Mouse (Mus musculus) heart, adult 2 months (tissue): ENCODE data around the gene Il18rap. TPM values are rescaled to one million over a fixed set of nuclear protein-coding genes. Genes with fewer than 3 reads are reported as not detected.

Experiments used
- DNase-seq, 2 experiments: peaks; one replicate each; pipeline ENCODE4 v3.0.0; 2021
- H3K27ac ChIP-seq: fragments of 200-600 bp; 2 replicates; pipeline ENCODE4 v1.8.1; 2022
- H3K27me3 ChIP-seq: fragments of 200-500 bp; 2 replicates; pipeline ENCODE4 v1.6.1; 2012; ENCODE audit warnings: mild to moderate bottlenecking, low read length, inconsistent platforms, mixed read lengths; ENCODE audit not compliant: control insufficient read depth, insufficient read depth
- H3K36me3 ChIP-seq: fragments of 200-500 bp; 2 replicates; pipeline ENCODE4 v1.6.1; 2012; ENCODE audit warnings: low read length, inconsistent platforms; ENCODE audit not compliant: control insufficient read depth, insufficient read depth
- H3K4me1 ChIP-seq: fragments of 200-500 bp; 2 replicates; pipeline ENCODE4 v1.6.1; 2011; ENCODE audit warnings: low read length; ENCODE audit not compliant: control insufficient read depth, insufficient read depth
- H3K4me3 ChIP-seq: fragments of 200-600 bp; 2 replicates; pipeline ENCODE4 v1.8.1; 2022
- H3K79me2 ChIP-seq: fragments of 200-500 bp; replicated peaks from 2 replicates; pipeline ENCODE4 v1.6.1; 2012; ENCODE audit warnings: mild to moderate bottlenecking, inconsistent platforms, low read length, moderate library complexity, mixed read lengths; ENCODE audit not compliant: control insufficient read depth, insufficient read depth
- H3K9ac ChIP-seq: fragments of 200-500 bp; 2 replicates; pipeline ENCODE4 v1.6.1; 2012; ENCODE audit warnings: low read depth, mild to moderate bottlenecking, control low read depth, inconsistent platforms, low read length, mixed read lengths
- CTCF ChIP-seq: fragments of 200-600 bp; IDR thresholded peaks from 2 replicates; pipeline ENCODE4 v1.8.1; 2022; ENCODE audit warnings: antibody characterized with exemption, mild to moderate bottlenecking, moderate library complexity
- EP300 ChIP-seq: fragments of 200-500 bp; IDR thresholded peaks from 2 replicates; pipeline ENCODE4 v1.6.1; 2011; ENCODE audit warnings: low read depth, low read length, control low read depth; ENCODE audit not compliant: insufficient read depth
- POLR2A ChIP-seq: fragments of 200-500 bp; IDR thresholded peaks from 2 replicates; pipeline ENCODE4 v1.6.1; 2011; ENCODE audit warnings: mild to moderate bottlenecking, low read depth, low read length, control low read depth; ENCODE audit not compliant: insufficient read depth
- WGBS: fragments of 180-500 bp; shearing (Covaris S2); methylation state at CpG from one replicate; pipeline ENCODE4 v1.1.7; 2018; 5-methylcytosine and 5-hydroxymethylcytosine counted together
- intact Hi-C: fragments of 180-260 bp; cut with DNase I; formaldehyde crosslinking; loops from one replicate; pipeline ENCODE4 v1.15.1; 2025
- long read RNA-seq: library from polyadenylated mRNA; stranded (forward); transcript quantifications from one replicate; pipeline ENCODE4 v2.0.0, GENCODE M21; 2021
- polyA plus RNA-seq: library from polyadenylated mRNA; depleted of rRNA; stranded (reverse); fragments of >200 nt; gene quantifications from 2 replicates; pipeline ENCODE4 v1.2.3, GENCODE M21; 2012; rRNA removed
- total RNA-seq, 2 experiments: library from RNA; stranded (reverse); gene quantifications; 2 replicates each; pipeline ENCODE4 v1.2.3; 2021

Il18rap gene
- total RNA-seq, result under 1 TPM in 1 of 2 experiments, not detected in 1; 0.16 TPM
- 0.29 and 0.41 TPM in 2 replicates for polyA plus RNA-seq
- long read RNA-seq, result 0 reads

GRCm38 (mm10) chr1:40514851-40515585 lies at the start of gene Il18rap:
Il18rap (plus strand) TSS chr1:40515362.
- H3K9ac ChIP-seq, result no peak within 1 kb of the TSS
- H3K79me2 ChIP-seq, result no peaks in the 10 kb centered on the region
- no peak within 1 kb of the TSS for H3K27ac ChIP-seq
- intact Hi-C loops, result no loop called here
- TF ChIP-seq EP300 (no peak), POLR2A (no peak), CTCF (no peak)
- no peaks in the 10 kb centered on the region for H3K27me3 ChIP-seq
- DNase-seq, result no peak
- WGBS, result 51% methylated on average over 9 of the region's 9 CpGs
- H3K36me3 ChIP-seq, result no peaks in the 10 kb centered on the region
- no peak within 1 kb of the TSS for H3K4me3 ChIP-seq
- no peaks in the 10 kb centered on the region for H3K4me1 ChIP-seq

- no peak within 1 kb of the TSS for H3K27ac ChIP-seq
- peak in 1 of 2 experiments; percentile 47 for DNase-seq
- no peaks in the 10 kb centered on the region for H3K4me1 ChIP-seq
- no peaks in the 10 kb centered on the region for H3K79me2 ChIP-seq
- H3K4me3 ChIP-seq, result no peak within 1 kb of the TSS
- WGBS, result 42% methylated on average over 20 of the region's 20 CpGs
- intact Hi-C loops, result no loop called here
- H3K9ac ChIP-seq, result no peak within 1 kb of the TSS
- H3K27me3 ChIP-seq, result 0 out of 2 replicates have a peak, but pooled peaks cover 3% of the 10 kb centered on the region
- TF ChIP-seq EP300 (no peak), POLR2A (no peak), CTCF (no peak)
- H3K36me3 ChIP-seq, result no peaks in the 10 kb centered on the region
Observed at GRCm38 (mm10) chr1:40465477-40466430, 49.4 kb upstream of the Il18rap start, which contains the start of gene Il18r1. Il18r1 (plus strand) TSS chr1:40465552.

- no peaks in the 10 kb centered on the region for H3K79me2 ChIP-seq
- no peak overlapping the region for H3K9ac ChIP-seq
- no peaks in the 10 kb centered on the region for H3K4me1 ChIP-seq
- WGBS, result 88% methylated on average over 4 of the region's 4 CpGs
- H3K27ac ChIP-seq, result no peak overlapping the region
- H3K36me3 ChIP-seq, result no peaks in the 10 kb centered on the region
- peaks cover 4% of the 10 kb centered on the region; the same call in 1 of the 2 replicates for H3K27me3 ChIP-seq
- no peak for DNase-seq
- TF ChIP-seq CTCF (no peak), EP300 (no peak), POLR2A (no peak)
- no peak overlapping the region for H3K4me3 ChIP-seq
- intact Hi-C loops, result no loop called here
Observed at GRCm38 (mm10) chr1:40467306-40467705, 47.9 kb upstream of the Il18rap start.

- H3K4me3 ChIP-seq, result no peak overlapping the region
- H3K36me3 ChIP-seq, result no peaks in the 10 kb centered on the region
- H3K79me2 ChIP-seq, result no peaks in the 10 kb centered on the region
- WGBS, result 40% methylated on average over 2 of the region's 2 CpGs
- DNase-seq, result no peak
- intact Hi-C loops, result no loop called here
- TF ChIP-seq EP300 (no peak), POLR2A (no peak), CTCF (no peak)
- H3K9ac ChIP-seq, result no peak overlapping the region
- peaks cover 4% of the 10 kb centered on the region; the same call in 1 of the 2 replicates for H3K27me3 ChIP-seq
- no peaks in the 10 kb centered on the region for H3K4me1 ChIP-seq
- no peak overlapping the region for H3K27ac ChIP-seq
Observed at GRCm38 (mm10) chr1:40468805-40469204, 46.4 kb upstream of the Il18rap start.

GRCm38 (mm10) chr1:40469900-40470299 lies 45.3 kb upstream of the Il18rap start:
- 75% methylated on average over 12 of the region's 12 CpGs for WGBS
- intact Hi-C loops, result no loop called here
- H3K4me1 ChIP-seq, result no peaks in the 10 kb centered on the region
- H3K9ac ChIP-seq, result no peak overlapping the region
- H3K27me3 ChIP-seq, result peaks cover 4% of the 10 kb centered on the region; the same call in 1 of the 2 replicates
- TF ChIP-seq EP300 (no peak), POLR2A (no peak), CTCF (no peak)
- H3K36me3 ChIP-seq, result no peaks in the 10 kb centered on the region
- no peak overlapping the region for H3K4me3 ChIP-seq
- DNase-seq, result no peak
- H3K79me2 ChIP-seq, result no peaks in the 10 kb centered on the region
- H3K27ac ChIP-seq, result no peak overlapping the region
